Comparison of ENCODE assay signal across 10 mouse cellular contexts in the genomic region with DNA sequence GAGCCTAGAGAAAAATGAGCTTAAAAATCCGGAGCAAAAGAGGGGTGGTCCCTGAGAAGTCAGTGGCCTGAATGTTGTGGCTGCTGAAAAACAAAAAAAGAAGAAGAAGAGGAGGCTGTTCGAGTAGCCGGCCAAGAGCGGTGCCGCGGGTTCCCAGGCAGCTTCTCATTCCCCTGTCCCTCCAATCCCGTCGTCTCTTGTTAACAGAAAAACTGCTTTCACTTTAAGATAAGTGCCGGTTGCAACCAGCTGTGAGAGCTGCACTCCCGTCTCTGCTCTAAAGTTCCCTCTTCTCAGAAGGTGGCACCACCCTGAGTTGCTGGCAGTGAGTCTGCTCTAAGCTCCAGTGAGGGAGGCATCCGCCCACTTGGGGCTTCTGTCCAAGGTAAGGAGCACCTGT. TPM values are rescaled to one million over a fixed set of nuclear protein-coding genes. Genes with fewer than 3 reads are reported as not detected.
DNase-seq lines count a peak whose midpoint lies in the region; ATAC-seq and TF ChIP-seq lines count a peak whose summit lies in the region.
"Not testable (repeated sequence)": the region's sequence is repeated elsewhere in the genome, so short reads cannot be mapped to it uniquely, and the experiment has no call there.
"Had no signal": no experiment of that assay in that cellular context is flagged by ENCODE, and none has a peak within 500 bp of the region (broad histone marks: within the 10 kb centered on the region; RNA-seq: fewer than 3 reads in every experiment).

A gene (plus strand): TSS at position 228 of the 400 bp plus-strand sequence.

- H3K27me3 ChIP-seq in embryonic facial prominence, embryonic 10.5 days (replicated peaks; ENCODE audit: low read depth, poor library complexity, severe bottlenecking); hindbrain, embryonic 10.5 days (ENCODE audit: insufficient read depth, poor library complexity, severe bottlenecking); kidney, postnatal 0 days (ENCODE audit: insufficient read depth, low read length); liver, embryonic 14.5 days (ENCODE audit: control insufficient read depth, insufficient read depth, low read length); midbrain, embryonic 14.5 days (ENCODE audit: control insufficient read depth, insufficient read depth, low read length); stomach, embryonic 14.5 days (ENCODE audit: control insufficient read depth, insufficient read depth, low read length): not testable (repeated sequence)

- not testable (repeated sequence) for H3K4me1 ChIP-seq in embryonic facial prominence, embryonic 10.5 days; hindbrain, embryonic 10.5 days (replicated peaks); kidney, postnatal 0 days (replicated peaks; ENCODE audit: insufficient read depth, low read length); liver, embryonic 14.5 days (replicated peaks; ENCODE audit: control insufficient read depth in 2 of 2, insufficient read depth in 2 of 2, low read length in 1 of 2); midbrain, embryonic 14.5 days (ENCODE audit: control insufficient read depth, insufficient read depth, low read length); stomach, embryonic 14.5 days (ENCODE audit: control insufficient read depth, insufficient read depth, low read length)

- not testable (repeated sequence) for H3K36me3 ChIP-seq in embryonic facial prominence, embryonic 10.5 days (replicated peaks); hindbrain, embryonic 10.5 days; kidney, postnatal 0 days (ENCODE audit: insufficient read depth, low read length); liver, embryonic 14.5 days (replicated peaks; ENCODE audit: control insufficient read depth, insufficient read depth, low read depth); midbrain, embryonic 14.5 days (ENCODE audit: control insufficient read depth, insufficient read depth, low read length); stomach, embryonic 14.5 days (ENCODE audit: control insufficient read depth, insufficient read depth, low read length)

- not testable (repeated sequence) for TF ChIP-seq CTCF in kidney, postnatal 0 days (IDR thresholded peaks at IDR 0.05; ENCODE audit: low read depth); liver, embryonic 14.5 days (IDR thresholded peaks at IDR 0.05; ENCODE audit: low read depth)

- H3K4me3 ChIP-seq in embryonic facial prominence, embryonic 10.5 days, result peak within 1 kb of the TSS; percentile 48
- H3K4me3 ChIP-seq in hindbrain, embryonic 10.5 days, result peak within 1 kb of the TSS; percentile 45
- H3K4me3 ChIP-seq in kidney, postnatal 0 days (replicated peaks; ENCODE audit: low read depth, low read length), result peak within 1 kb of the TSS; percentile 32
- H3K4me3 ChIP-seq in liver, embryonic 14.5 days (ENCODE audit: insufficient read depth in 1 of 2, low read depth in 2 of 2, low read length in 2 of 2), result peak within 1 kb of the TSS; percentile 16 to 24; a peak in 3 of 4 replicates
- peak within 1 kb of the TSS; percentile 23; the same call in 1 of the 2 replicates for H3K4me3 ChIP-seq in midbrain, embryonic 14.5 days (replicated peaks; ENCODE audit: low read depth, low read length)
- H3K4me3 ChIP-seq in stomach, embryonic 14.5 days (ENCODE audit: low read depth, low read length), result peak within 1 kb of the TSS; percentile 25; the same call in 1 of the 2 replicates

- 8% methylated on average over 11 of the region's 11 CpGs for WGBS in embryonic facial prominence, embryonic 10.5 days
- 5% methylated on average over 11 of the region's 11 CpGs for WGBS in hindbrain, embryonic 10.5 days
- under 1% methylated on average over 10 of the region's 11 CpGs for WGBS in kidney, postnatal 0 days
- WGBS in liver, embryonic 14.5 days (ENCODE audit: insufficient replicate concordance), result 0% methylated on average over 10 of the region's 11 CpGs
- 2% methylated on average over 10 of the region's 11 CpGs for whole genome bisulfite sequencing in midbrain, embryonic 14.5 days
- 1% methylated on average over 10 of the region's 11 CpGs for whole genome bisulfite sequencing in stomach, embryonic 14.5 days

- peak; percentile 37 for DNase-seq in Muller cell, postnatal 12 days (ENCODE audit: inconsistent ontology term)
- peak; percentile 24 for DNase-seq in embryonic facial prominence, embryonic 10.5 days (ENCODE audit: low spot score)
- peak; percentile 37 to 54 for DNase-seq in heart, adult 18-20 months
- DNase-seq in hindbrain, embryonic 10.5 days (ENCODE audit: low spot score), result peak; percentile 8
- DNase-seq in kidney, postnatal 0 days (ENCODE audit: low spot score), result peak; percentile 74
- DNase-seq in liver, embryonic 14.5 days (ENCODE audit: low read depth in 3 of 3, low spot score in 3 of 3), result not testable (repeated sequence)
- DNase-seq in midbrain, embryonic 14.5 days, result peak; percentile 49

- not testable (repeated sequence) for TF ChIP-seq EP300 in liver, embryonic 14.5 days (IDR thresholded peaks at IDR 0.05; ENCODE audit: low read depth)

- not testable (repeated sequence) for H3K27ac ChIP-seq in embryonic facial prominence, embryonic 10.5 days (replicated peaks); hindbrain, embryonic 10.5 days; liver, embryonic 14.5 days; midbrain, embryonic 14.5 days (replicated peaks; ENCODE audit: low read depth, low read length); stomach, embryonic 14.5 days (ENCODE audit: low read length)
- peak within 1 kb of the TSS; percentile 77 for H3K27ac ChIP-seq in kidney, postnatal 0 days

- not testable (repeated sequence) for H3K9me3 ChIP-seq in embryonic facial prominence, embryonic 10.5 days; hindbrain, embryonic 10.5 days; kidney, postnatal 0 days (replicated peaks; ENCODE audit: low read length); liver, embryonic 14.5 days (ENCODE audit: control insufficient read depth, low read length); midbrain, embryonic 14.5 days (ENCODE audit: control insufficient read depth, low read length); stomach, embryonic 14.5 days (ENCODE audit: control insufficient read depth, low read depth, low read length)

- not testable (repeated sequence) for ATAC-seq in kidney, postnatal 0 days (replicated peaks; ENCODE audit: low FRiP score, low read depth); liver, embryonic 14.5 days (ENCODE audit: insufficient read depth); midbrain, embryonic 14.5 days (ENCODE audit: low FRiP score, low TSS enrichment); stomach, embryonic 14.5 days (ENCODE audit: insufficient number of reproducible peaks, insufficient read depth, low FRiP score, low read depth)

- H3K9ac ChIP-seq in kidney, postnatal 0 days (ENCODE audit: low read depth, low read length); liver, embryonic 14.5 days (replicated peaks); midbrain, embryonic 14.5 days (replicated peaks; ENCODE audit: low read length); stomach, embryonic 14.5 days (replicated peaks; ENCODE audit: low read depth, low read length): not testable (repeated sequence)

- peak within 1 kb of the TSS; percentile 47 for H3K4me2 ChIP-seq in kidney, postnatal 0 days (ENCODE audit: low read length)
- H3K4me2 ChIP-seq in liver, embryonic 14.5 days (ENCODE audit: low read depth), result peak within 1 kb of the TSS; percentile 36
- H3K4me2 ChIP-seq in midbrain, embryonic 14.5 days (ENCODE audit: low read length), result peak within 1 kb of the TSS; percentile 50
- peak within 1 kb of the TSS; percentile 27 for H3K4me2 ChIP-seq in stomach, embryonic 14.5 days (replicated peaks; ENCODE audit: low read depth, low read length)

RNA-seq across cellular contexts. Expression of the gene that starts here (rescaled TPM):
- not detected in 2 replicates for polyA plus RNA-seq in embryonic facial prominence, embryonic 10.5 days (2016; fragmentation: Nextera tagmentation; extraction: Ambion mirVana)
- 1 to 10 TPM; 5.0 to 6.7 TPM for total RNA-seq in heart, adult 18-20 months (2021)
- not detected in 2 replicates for polyA plus RNA-seq in hindbrain, embryonic 10.5 days (2016; fragmentation: Nextera tagmentation; extraction: Ambion mirVana)
- 5.0 and 5.4 TPM in 2 replicates for polyA plus RNA-seq in kidney, postnatal 0 days (2015; fragmentation: Nextera tagmentation; extraction: Ambion mirVana)
- 0.19 and 0.27 TPM in 2 replicates for polyA plus RNA-seq in liver, embryonic 14.5 days (2012; rRNA removed)
- 0.51 and 0.61 TPM in 2 replicates for polyA plus RNA-seq in liver, embryonic 14.5 days (2014; fragmentation: Nextera tagmentation; extraction: Ambion mirVana)
- polyA plus RNA-seq in midbrain, embryonic 14.5 days (2014; fragmentation: Nextera tagmentation; extraction: Ambion mirVana), result 0.63 TPM in 1 of 2 replicates, not detected in the other
- 2.6 and 5.0 TPM in 2 replicates for polyA plus RNA-seq in stomach, embryonic 14.5 days (2014; fragmentation: Nextera tagmentation; extraction: Ambion mirVana)
- total RNA-seq: left cerebral cortex, postnatal 36 days had no signal
- polyA plus RNA-seq: C2C12 had no signal

Comparison
In these comparisons a context has a peak if more than half of its experiments do, and no peak if none do; other contexts are left out.
1. Peak in DNase-seq and H3K4me3 ChIP-seq in embryonic facial prominence, embryonic 10.5 days; RNA of the gene not detected or under 1 TPM.
2. Peak in DNase-seq and H3K4me3 ChIP-seq in hindbrain, embryonic 10.5 days; RNA of the gene not detected or under 1 TPM.
3. Peak in DNase-seq, H3K4me3 ChIP-seq and H3K4me2 ChIP-seq in midbrain, embryonic 14.5 days; RNA of the gene not detected or under 1 TPM.